Mouse (Mus musculus) CH12.LX (cell line): ENCODE results near the gene Pigt. TPM values are rescaled to one million over a fixed set of nuclear protein-coding genes. Genes with fewer than 3 reads are reported as not detected.

Experiments used
- DNase-seq: peaks from one replicate; pipeline ENCODE4 v3.0.0-alpha.2; 2013; ENCODE audit errors: extremely low read depth
- H3K27ac ChIP-seq: 2 replicates; pipeline ENCODE4 v1.5.1; 2012; ENCODE audit warnings: low read depth, mild to moderate bottlenecking, control low read depth, moderate library complexity; ENCODE audit not compliant: insufficient read depth
- H3K27me3 ChIP-seq: replicated peaks from 2 replicates; pipeline ENCODE3; 2012; ENCODE audit warnings: inconsistent platforms
- H3K36me3 ChIP-seq, 2 experiments: replicated peaks in 1 of 2; 2 replicates each; pipeline versions ENCODE3 to v1.6.1; 2012; ENCODE audit warnings: inconsistent platforms in 1 of 2, low read length in 1 of 2, mild to moderate bottlenecking in 1 of 2, mixed read lengths in 1 of 2, moderate library complexity in 1 of 2; ENCODE audit not compliant: control insufficient read depth in 1 of 2, insufficient read depth in 1 of 2
- H3K4me1 ChIP-seq, 2 experiments: 2 replicates each; pipeline ENCODE4 v1.6.1; 2012; ENCODE audit warnings: inconsistent platforms in 1 of 2, moderate library complexity in 1 of 2; ENCODE audit not compliant: insufficient read depth in 2 of 2, control insufficient read depth in 1 of 2
- H3K4me2 ChIP-seq: 2 replicates; pipeline ENCODE4 v1.6.1; 2012; ENCODE audit warnings: low read depth, mild to moderate bottlenecking, control low read depth; ENCODE audit not compliant: poor library complexity, insufficient read depth, severe bottlenecking
- H3K4me3 ChIP-seq, 3 experiments: fragments of 150-350 bp in 1 of 3; sonication (generic) in 1 of 3; replicated peaks in 1 of 3; 2 replicates each; pipeline versions ENCODE3 to v1.5.1; 2011 to 2012; ENCODE audit warnings: low read depth in 2 of 3, low read length in 2 of 3, mild to moderate bottlenecking in 2 of 3, moderate library complexity in 2 of 3, control low read depth in 1 of 3, improper control_type of control experiment in 1 of 3, inconsistent platforms in 1 of 3, mixed read lengths in 1 of 3; ENCODE audit not compliant: poor library complexity in 1 of 3
- H3K79me2 ChIP-seq: replicated peaks from 2 replicates; pipeline ENCODE4 v1.6.1; 2012; ENCODE audit warnings: mild to moderate bottlenecking, moderate library complexity; ENCODE audit not compliant: control insufficient read depth, poor library complexity, insufficient read depth, severe bottlenecking; ENCODE audit errors: extremely low read depth
- H3K9ac ChIP-seq: 2 replicates; pipeline ENCODE4 v1.6.1; 2012; ENCODE audit warnings: low read depth, mild to moderate bottlenecking, control low read depth, moderate library complexity; ENCODE audit not compliant: insufficient read depth
- H3K9me3 ChIP-seq: replicated peaks from 2 replicates; pipeline ENCODE3; 2012; ENCODE audit warnings: low read length, inconsistent platforms, mixed read lengths
- BHLHE40 ChIP-seq: IDR thresholded peaks from 2 replicates; pipeline ENCODE4 v1.6.1; 2011; ENCODE audit warnings: mild to moderate bottlenecking, low read depth, low read length, improper control_type of control experiment
- CHD2 ChIP-seq: IDR thresholded peaks from 2 replicates; pipeline ENCODE4 v1.6.1; 2011; ENCODE audit warnings: low read length, improper control_type of control experiment
- GABPA ChIP-seq: IDR thresholded peaks from 2 replicates; pipeline ENCODE4 v1.6.1; 2012; ENCODE audit warnings: low read depth, low read length, improper control_type of control experiment, inconsistent platforms; ENCODE audit not compliant: insufficient replicate concordance
- JUND ChIP-seq: conservative IDR thresholded peaks from 2 replicates; pipeline ENCODE4 v1.6.1; 2011; ENCODE audit warnings: low read depth, low read length, improper control_type of control experiment
- MAFK ChIP-seq: IDR thresholded peaks from 2 replicates; pipeline ENCODE4 v1.6.1; 2011; ENCODE audit warnings: low read length, improper control_type of control experiment; ENCODE audit not compliant: insufficient replicate concordance
- SIN3A ChIP-seq: IDR thresholded peaks from 2 replicates; pipeline ENCODE4 v1.6.1; 2012; ENCODE audit warnings: low read length, improper control_type of control experiment, inconsistent platforms
- SMC3 ChIP-seq: IDR thresholded peaks from 2 replicates; pipeline ENCODE4 v1.6.1; 2011; ENCODE audit warnings: low read depth, low read length, improper control_type of control experiment
- TBP ChIP-seq: conservative IDR thresholded peaks from 2 replicates; pipeline ENCODE4 v1.6.1; 2011; ENCODE audit warnings: low read depth, low read length, improper control_type of control experiment
- TCF12 ChIP-seq: IDR thresholded peaks from 2 replicates; pipeline ENCODE4 v1.6.1; 2014; ENCODE audit warnings: low read depth, mild to moderate bottlenecking, inconsistent platforms, low read length, improper control_type of control experiment
- UBTF ChIP-seq: IDR thresholded peaks from 2 replicates; pipeline ENCODE4 v1.6.1; 2012; ENCODE audit warnings: low read depth, mild to moderate bottlenecking, inconsistent platforms, low read length, improper control_type of control experiment, moderate library complexity
- USF1 ChIP-seq: IDR thresholded peaks from 2 replicates; pipeline ENCODE4 v1.6.1; 2014; ENCODE audit warnings: low read depth, mild to moderate bottlenecking, inconsistent platforms, low read length, improper control_type of control experiment
- USF2 ChIP-seq: conservative IDR thresholded peaks from 2 replicates; pipeline ENCODE4 v1.6.1; 2011; ENCODE audit warnings: low read depth, low read length, improper control_type of control experiment
- ZKSCAN1 ChIP-seq: IDR thresholded peaks from 2 replicates; pipeline ENCODE4 v1.6.1; 2012; ENCODE audit warnings: low read depth, inconsistent platforms, low read length, improper control_type of control experiment, borderline replicate concordance
- ZMIZ1 ChIP-seq: IDR thresholded peaks from 2 replicates; pipeline ENCODE4 v1.6.1; 2012; ENCODE audit warnings: low read depth, mild to moderate bottlenecking, inconsistent platforms, low read length, improper control_type of control experiment
- dilution Hi-C: fragments of 300-500 bp; cut with MboI; formaldehyde crosslinking; loops from 2 replicates; pipeline ENCODE4 v1.14.3; 2020; ENCODE audit warnings: low sequenced_read_pairs; ENCODE audit not compliant: extremely low pct_unique_long_range_greater_than_20kb, extremely low pct_ligation_motif_present
- in situ Hi-C: fragments of 300-500 bp; cut with MboI; formaldehyde crosslinking; loops from 3 replicates; pipeline ENCODE4 v1.14.3; 2019; ENCODE audit warnings: low sequenced_read_pairs, low pct_ligation_motif_present, low pct_unique_long_range_greater_than_20kb, mixed read lengths
- polyA plus RNA-seq: library from polyadenylated mRNA; unstranded; fragments of >175 nt; gene quantifications from 2 replicates; pipeline ENCODE4 v1.2.1, GENCODE M21; 2012; ENCODE audit warnings: low read depth; ENCODE audit not compliant: insufficient read length
- total RNA-seq, 2 experiments: library from RNA; depleted of rRNA; stranded (reverse); fragments of 300-350 nt in 1 of 2; fragments of >200 nt in 1 of 2; gene quantifications; 2 replicates each; pipeline ENCODE4 v1.2.3; 2012 to 2014

The Pigt gene
- total and polyA plus RNA-seq, 3 experiments, result 14.0 to 91.8 (median 39.2) TPM

GRCm38 (mm10) chr2:164456864-164457300, 40.4 kb upstream of the Pigt start, which contains the start of gene Sys1 (continued):
- TF ChIP-seq GABPA, result no peak
- no peak for TF ChIP-seq MAFK
- peak; percentile 86 for TF ChIP-seq SIN3A
- TF ChIP-seq ZMIZ1, result no peak
- TF ChIP-seq CHD2, result no peak
- no peak for TF ChIP-seq JUND
- no peak for TF ChIP-seq USF1

GRCm38 (mm10) chr2:164457942-164458341, 39.4 kb upstream of the Pigt start:
- H3K9me3 ChIP-seq, result peaks cover 2% of the 10 kb centered on the region
- peaks cover 5 to 10% of the 10 kb centered on the region in 2 experiments for H3K36me3 ChIP-seq
- peak overlapping the region; percentile 39 for H3K4me2 ChIP-seq
- H3K27ac ChIP-seq, result peak overlapping the region; percentile 43
- in situ Hi-C loops, result loop anchor here (5.0 kb wide), 1 partner anchor 36 kb away; no protein-coding TSS in a partner anchor
- H3K9ac ChIP-seq, result peak overlapping the region; percentile 59
- dilution Hi-C loops, result no loop called here
- no peak for DNase-seq
- H3K79me2 ChIP-seq, result peaks cover 11% of the 10 kb centered on the region
- TF ChIP-seq USF1, result peak; percentile 72
- TF ChIP-seq BHLHE40, result peak; percentile 61
- TF ChIP-seq GABPA, result no peak
- TF ChIP-seq USF2, result peak; percentile 69
- TF ChIP-seq UBTF, result no peak
- peak overlapping the region; percentile 30 to 69 (median 35) for H3K4me3 ChIP-seq
- peaks cover 7 to 35% of the 10 kb centered on the region in 2 experiments for H3K4me1 ChIP-seq
- H3K27me3 ChIP-seq, result peaks cover 3% of the 10 kb centered on the region

GRCm38 (mm10) chr2:164458535-164458934, 38.8 kb upstream of the Pigt start:
- H3K4me1 ChIP-seq, result peaks cover 7 to 39% of the 10 kb centered on the region in 2 experiments
- peaks cover 2% of the 10 kb centered on the region for H3K9me3 ChIP-seq
- in situ Hi-C loops, result loop anchor here (5.0 kb wide), 1 partner anchor 36 kb away; no protein-coding TSS in a partner anchor
- H3K9ac ChIP-seq, result no peak overlapping the region
- no peak overlapping the region for H3K4me2 ChIP-seq
- dilution Hi-C loops, result no loop called here
- no peak for DNase-seq
- no peaks in the 10 kb centered on the region for H3K27me3 ChIP-seq
- no peak overlapping the region for H3K4me3 ChIP-seq
- TF ChIP-seq MAFK (no peak), SIN3A (no peak), TBP (no peak), ZKSCAN1 (no peak), CHD2 (no peak), TCF12 (no peak), SMC3 (no peak)
- H3K79me2 ChIP-seq, result peaks cover 11% of the 10 kb centered on the region
- peaks cover 11 to 16% of the 10 kb centered on the region in 2 experiments for H3K36me3 ChIP-seq
- no peak overlapping the region for H3K27ac ChIP-seq
